Mouse (Mus musculus) MEL (cell line): Measurements from ENCODE around the gene Zfp128. TPM values are rescaled to one million over a fixed set of nuclear protein-coding genes. Genes with fewer than 3 reads are reported as not detected.

Experiments used
- DNase-seq: peaks from one replicate; pipeline ENCODE4 v3.0.0; 2011; ENCODE audit warnings: low read depth, low spot score
- H3K27ac ChIP-seq: 2 replicates; pipeline ENCODE4 v1.5.1; 2012; ENCODE audit warnings: low read depth, mild to moderate bottlenecking, control low read depth, low read length, moderate library complexity; ENCODE audit not compliant: control insufficient read depth
- H3K27me3 ChIP-seq, 2 experiments: fragments of 150-350 bp in 1 of 2; sonication (generic) in 1 of 2; 2 replicates each; pipeline ENCODE4 v1.6.1; 2012; ENCODE audit warnings: low read length in 2 of 2, mild to moderate bottlenecking in 2 of 2, improper control_type of control experiment in 1 of 2, moderate library complexity in 1 of 2; ENCODE audit not compliant: insufficient read depth in 2 of 2, control insufficient read depth in 1 of 2
- H3K36me3 ChIP-seq, 2 experiments: 2 replicates each; pipeline ENCODE4 v1.6.1; 2012 to 2014; ENCODE audit warnings: low read length in 2 of 2, improper control_type of control experiment in 1 of 2, inconsistent platforms in 1 of 2, mild to moderate bottlenecking in 1 of 2; ENCODE audit not compliant: insufficient read depth in 2 of 2, control insufficient read depth in 1 of 2
- H3K4me1 ChIP-seq, 2 experiments: fragments of 150-350 bp in 1 of 2; sonication (generic) in 1 of 2; 2 replicates each; pipeline ENCODE4 v1.6.1; 2012; ENCODE audit warnings: low read length in 2 of 2, improper control_type of control experiment in 1 of 2, mild to moderate bottlenecking in 1 of 2; ENCODE audit not compliant: insufficient read depth in 2 of 2, control insufficient read depth in 1 of 2
- H3K4me3 ChIP-seq, 2 experiments: fragments of 150-350 bp in 1 of 2; sonication (generic) in 1 of 2; 2 replicates each; pipeline ENCODE4 v1.5.1; 2012; ENCODE audit warnings: low read depth in 2 of 2, low read length in 2 of 2, mild to moderate bottlenecking in 2 of 2, moderate library complexity in 2 of 2, control low read depth in 1 of 2, improper control_type of control experiment in 1 of 2; ENCODE audit not compliant: control insufficient read depth in 1 of 2, insufficient read depth in 1 of 2
- H3K79me2 ChIP-seq: 2 replicates; pipeline ENCODE4 v1.6.1; 2012; ENCODE audit warnings: mild to moderate bottlenecking, low read length, moderate library complexity; ENCODE audit not compliant: control insufficient read depth, poor library complexity, insufficient read depth
- H3K9ac ChIP-seq: 2 replicates; pipeline ENCODE4 v1.6.1; 2012; ENCODE audit warnings: low read depth, mild to moderate bottlenecking, control low read depth, low read length, moderate library complexity; ENCODE audit not compliant: control insufficient read depth, poor library complexity, severe bottlenecking
- H3K9me3 ChIP-seq: fragments of 150-350 bp; sonication (generic); replicated peaks from 2 replicates; pipeline ENCODE4 v1.6.1; 2012; ENCODE audit warnings: mild to moderate bottlenecking, low read length, improper control_type of control experiment, moderate library complexity; ENCODE audit not compliant: insufficient read depth
- BHLHE40 ChIP-seq: IDR thresholded peaks from 2 replicates; pipeline ENCODE4 v1.6.1; 2012; ENCODE audit warnings: low read depth, mild to moderate bottlenecking, inconsistent platforms, low read length, improper control_type of control experiment, borderline replicate concordance
- MYC ChIP-seq: IDR thresholded peaks from 2 replicates; pipeline ENCODE4 v1.6.1; 2011; ENCODE audit warnings: low read depth, mild to moderate bottlenecking, low read length, improper control_type of control experiment, moderate library complexity
- POLR2AphosphoS5 ChIP-seq: IDR thresholded peaks from 2 replicates; pipeline ENCODE4 v1.6.1; 2012; ENCODE audit warnings: low read depth, borderline replicate concordance, mild to moderate bottlenecking, inconsistent platforms, low read length, moderate library complexity, mixed read lengths
- RAD21 ChIP-seq: IDR thresholded peaks from 2 replicates; pipeline ENCODE4 v1.6.1; 2011; ENCODE audit warnings: mild to moderate bottlenecking, low read depth, low read length, improper control_type of control experiment
- SMC3 ChIP-seq: IDR thresholded peaks from 2 replicates; pipeline ENCODE4 v1.6.1; 2011; ENCODE audit warnings: low read depth, low read length, improper control_type of control experiment
- TAL1 ChIP-seq: IDR thresholded peaks from 2 replicates; pipeline ENCODE4 v1.6.1; 2012; ENCODE audit warnings: mild to moderate bottlenecking, inconsistent platforms, low read length, moderate library complexity, mixed read lengths
- polyA plus RNA-seq, 2 experiments: library from polyadenylated mRNA; stranded (reverse) in 1 of 2; unstranded in 1 of 2; fragments of >175 nt in 1 of 2; fragments of >200 nt in 1 of 2; gene quantifications; 2 replicates each; pipeline versions ENCODE4 v1.2.1 to v1.2.4; 2012; ENCODE audit warnings: low replicate concordance in 2 of 2, low read depth in 1 of 2; ENCODE audit not compliant: insufficient read length in 2 of 2, insufficient read depth in 1 of 2, missing spikeins in 1 of 2
- total RNA-seq: library from RNA; depleted of rRNA; stranded (reverse); fragments of 300-350 nt; gene quantifications from 2 replicates; pipeline ENCODE4 v1.2.3, GENCODE M21; 2012; rRNA removed

The Zfp128 gene
- total and polyA plus RNA-seq, 3 experiments = 1.1 to 1.5 TPM; not detected in 1

GRCm38 (mm10) chr7:12940599-12940998 is 59.6 kb downstream of the Zfp128 start:
- Histone ChIP-seq H3K9me3 (no peaks in the 10 kb centered on the region), H3K4me1 (no peaks in the 10 kb centered on the region), H3K4me3 (no peak overlapping the region), H3K36me3 (no peaks in the 10 kb centered on the region), H3K79me2 (no peaks in the 10 kb centered on the region), H3K27ac (no peak overlapping the region), H3K27me3 (no peaks in the 10 kb centered on the region; a peak in 1 of 4 replicates)
- DNase-seq = no peak
- TF ChIP-seq MYC (no peak), BHLHE40 (no peak), RAD21 (no peak), POLR2AphosphoS5 (no peak), TAL1 (no peak), SMC3 (no peak)
- TF ChIP-seq, all 39 proteins: peak for 0
- H3K9ac ChIP-seq = no peak overlapping the region

Other genes with a start within 250 kb of the Zfp128 start
- not detected in 2 replicates for gene Vmn2r54, start 240.9 kb upstream of the Zfp128 start, total RNA-seq
- not detected for gene Vmn2r54, start 240.9 kb upstream of the Zfp128 start, polyA plus RNA-seq
- not detected in 2 replicates for gene Vmn2r55, start 196.2 kb upstream of the Zfp128 start, total RNA-seq
- not detected for gene Vmn2r55, start 196.2 kb upstream of the Zfp128 start, polyA plus RNA-seq
- gene Vmn2r56, start 146.2 kb upstream of the Zfp128 start, total RNA-seq = not detected in 2 replicates
- gene Vmn2r56, start 146.2 kb upstream of the Zfp128 start, polyA plus RNA-seq = not detected
- gene Zscan18, start 77.5 kb upstream of the Zfp128 start, total RNA-seq = not detected in 2 replicates
- gene Zscan18, start 77.5 kb upstream of the Zfp128 start, polyA plus RNA-seq = under 1 TPM in 1 of 2 experiments, not detected in 1; 0.04 TPM
- 2.8 and 3.2 TPM in 2 replicates for gene Zfp329, start 62.3 kb upstream of the Zfp128 start, total RNA-seq
- 1 to 10 TPM in 1 of 2 experiments, not detected in 1; 3.4 TPM for gene Zfp329, start 62.3 kb upstream of the Zfp128 start, polyA plus RNA-seq
- gene Zfp110, start 46.4 kb upstream of the Zfp128 start, total RNA-seq = 27.5 and 28.2 TPM in 2 replicates
- gene Zfp110, start 46.4 kb upstream of the Zfp128 start, polyA plus RNA-seq = 10 to 100 TPM; 17.0 to 86.6 TPM
- 1.3 and 2.5 TPM in 2 replicates for gene Zscan22, start 16.6 kb downstream of the Zfp128 start, total RNA-seq
- 1 to 10 TPM in 1 of 2 experiments, not detected in 1; 7.1 TPM for gene Zscan22, start 16.6 kb downstream of the Zfp128 start, polyA plus RNA-seq
- 3,873 and 4,196 TPM in 2 replicates for gene Rps5, start 41.1 kb downstream of the Zfp128 start, total RNA-seq
- 1,000 to 10,000 TPM in 1 of 2 experiments, 100 to 1,000 TPM in 1; 960 to 2,915 TPM for gene Rps5, start 41.1 kb downstream of the Zfp128 start, polyA plus RNA-seq
- gene Rnf225, start 46.2 kb downstream of the Zfp128 start, total RNA-seq = 0.89 and 1.0 TPM in 2 replicates
- gene Rnf225, start 46.2 kb downstream of the Zfp128 start, polyA plus RNA-seq = 1 to 10 TPM in 1 of 2 experiments, not detected in 1; 2.3 TPM
- gene Zfp324, start 84.7 kb downstream of the Zfp128 start, total RNA-seq = 5.9 and 9.9 TPM in 2 replicates
- 1 to 10 TPM in 1 of 2 experiments, not detected in 1; 5.2 TPM for gene Zfp324, start 84.7 kb downstream of the Zfp128 start, polyA plus RNA-seq
- gene Zfp446, start 96.7 kb downstream of the Zfp128 start, total RNA-seq = 3.4 TPM in 2 replicates
- 1 to 10 TPM in 1 of 2 experiments, not detected in 1; 4.9 TPM for gene Zfp446, start 96.7 kb downstream of the Zfp128 start, polyA plus RNA-seq
- not detected in 2 replicates for gene Slc27a5, start 117.0 kb downstream of the Zfp128 start, total RNA-seq
- gene Slc27a5, start 117.0 kb downstream of the Zfp128 start, polyA plus RNA-seq = under 1 TPM in 1 of 2 experiments, not detected in 1; 0.13 TPM
- gene Trim28, start 117.9 kb downstream of the Zfp128 start, total RNA-seq = 605 and 702 TPM in 2 replicates
- gene Trim28, start 117.9 kb downstream of the Zfp128 start, polyA plus RNA-seq = 1,000 to 10,000 TPM in 1 of 2 experiments, 100 to 1,000 TPM in 1; 104 to 1,160 TPM
- gene Zbtb45, start 128.9 kb downstream of the Zfp128 start, total RNA-seq = 15.8 and 16.8 TPM in 2 replicates
- 10 to 100 TPM in 1 of 2 experiments, not detected in 1; 36.3 TPM for gene Zbtb45, start 128.9 kb downstream of the Zfp128 start, polyA plus RNA-seq
- 94.9 and 100 TPM in 2 replicates for gene Chmp2a, start 153.6 kb downstream of the Zfp128 start, total RNA-seq
- 100 to 1,000 TPM in 1 of 2 experiments, not detected in 1; 180 TPM for gene Chmp2a, start 153.6 kb downstream of the Zfp128 start, polyA plus RNA-seq
- 134 and 148 TPM in 2 replicates for gene Ube2m, start 157.1 kb downstream of the Zfp128 start, total RNA-seq
- 100 to 1,000 TPM in 1 of 2 experiments, not detected in 1; 336 TPM for gene Ube2m, start 157.1 kb downstream of the Zfp128 start, polyA plus RNA-seq
- gene Mzf1, start 173.6 kb downstream of the Zfp128 start, total RNA-seq = 0.77 and 0.85 TPM in 2 replicates
- gene Mzf1, start 173.6 kb downstream of the Zfp128 start, polyA plus RNA-seq = 1 to 10 TPM in 1 of 2 experiments, not detected in 1; 2.4 TPM
- not detected in 2 replicates for gene Vmn1r85, start 214.0 kb downstream of the Zfp128 start, total RNA-seq
- gene Vmn1r85, start 214.0 kb downstream of the Zfp128 start, polyA plus RNA-seq = not detected
- not detected in 2 replicates for gene Vmn1r86, start 238.7 kb downstream of the Zfp128 start, total RNA-seq
- not detected for gene Vmn1r86, start 238.7 kb downstream of the Zfp128 start, polyA plus RNA-seq